Comparison of ENCODE assay signal across 8 mouse cellular contexts in the genomic region with DNA sequence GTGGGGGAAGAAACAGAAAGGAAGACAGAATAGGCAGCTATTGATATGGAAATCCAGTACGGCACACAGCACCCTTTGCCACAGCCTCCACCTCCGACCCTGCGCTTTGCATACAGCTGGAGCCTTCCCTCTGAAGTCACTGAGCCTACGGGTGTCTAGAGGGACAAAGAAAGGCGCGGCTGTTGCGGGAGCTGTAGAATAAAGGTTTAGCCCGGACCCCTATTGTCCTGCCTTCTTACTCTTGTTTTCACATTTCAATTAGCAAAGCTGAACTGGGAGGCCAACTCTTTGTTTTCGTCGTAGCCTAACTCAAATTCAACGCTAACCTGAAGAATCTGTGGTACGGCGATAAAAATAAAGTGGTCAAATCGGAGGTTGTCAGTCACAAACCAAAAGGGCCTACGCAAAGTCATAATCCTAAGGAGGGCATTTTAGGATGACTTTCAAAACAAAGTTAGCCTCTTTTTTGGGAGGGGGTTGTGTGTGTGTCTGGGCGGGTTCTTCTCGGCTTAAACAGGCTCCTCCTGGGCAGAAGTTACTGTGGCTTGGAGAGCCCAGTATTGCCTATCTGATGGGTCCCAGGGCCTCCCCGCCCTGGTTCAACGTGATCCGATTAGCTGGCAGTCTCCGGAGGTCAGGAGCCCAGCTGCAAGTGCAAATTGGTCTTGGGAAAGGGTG. TPM values are rescaled to one million over a fixed set of nuclear protein-coding genes. Genes with fewer than 3 reads are reported as not detected.
DNase-seq lines count a peak whose midpoint lies in the region; ATAC-seq lines count a peak whose summit lies in the region.

No protein-coding gene starts in this region.

- peak; percentile 89 for ATAC-seq in megakaryocyte-erythroid progenitor cell, adult 5-6 weeks (replicated peaks; ENCODE audit: low FRiP score, low TSS enrichment, poor library complexity, severe bottlenecking)

- intact Hi-C loops in left cerebral cortex, postnatal 14 days (cut with DNase I) = loop anchor here (10.0 kb wide), 1 partner anchor 335 kb away; no protein-coding TSS in a partner anchor

- DNase-seq in MN1 (ENCODE audit: low spot score) = peak; percentile 92
- DNase-seq in embryo, embryonic 10.5 days (ENCODE audit: low spot score) = peak; percentile 89
- DNase-seq in heart, postnatal 4 days = peak; percentile 22
- peak; percentile 17 for DNase-seq in yolk sac, embryonic 10.5 days (ENCODE audit: low spot score)
- no peak for DNase-seq in left cerebral cortex, postnatal 14 days (ENCODE audit: low spot score in 2 of 2)
- DNase-seq in urinary bladder, postnatal 14 days (ENCODE audit: low spot score) = no peak
- no peak for DNase-seq in T-cell, adult 2 months (ENCODE audit: low spot score)

RNA-seq across cellular contexts. Expression of gene Mtcl1, which starts 30.4 kb away (rescaled TPM):
- total RNA-seq in heart, postnatal 4 days (2021) = 1 to 10 TPM; 4.9 to 5.4 TPM
- not detected in 2 replicates for total RNA-seq in megakaryocyte-erythroid progenitor cell, adult 5-6 weeks (2014; fragmentation: Nextera tagmentation)
- not detected in 2 replicates for total RNA-seq in megakaryocyte-erythroid progenitor cell, adult 5-6 weeks (2017)
- 10 to 100 TPM; 62.7 to 87.2 TPM for total RNA-seq in left cerebral cortex, postnatal 14 days (2021)

RNA-seq across cellular contexts. Expression of gene Rab12, which starts 39.6 kb away (rescaled TPM):
- total RNA-seq in heart, postnatal 4 days (2021) = 100 to 1,000 TPM; 113 to 114 TPM
- 15.3 and 24.4 TPM in 2 replicates for total RNA-seq in megakaryocyte-erythroid progenitor cell, adult 5-6 weeks (2014; fragmentation: Nextera tagmentation)
- total RNA-seq in megakaryocyte-erythroid progenitor cell, adult 5-6 weeks (2017) = 21.4 and 22.4 TPM in 2 replicates
- total RNA-seq in left cerebral cortex, postnatal 14 days (2021) = 100 to 1,000 TPM; 135 to 144 TPM

Comparison
In these comparisons a context has a peak if more than half of its experiments do, and no peak if none do; other contexts are left out.
1. DNase-seq: peak in MN1 (single experiment), embryo, embryonic 10.5 days (single experiment), heart, postnatal 4 days (single experiment) and yolk sac, embryonic 10.5 days (single experiment); none in left cerebral cortex, postnatal 14 days (0 of 2), urinary bladder, postnatal 14 days (single experiment) and T-cell, adult 2 months (single experiment).
2. RNA of gene Mtcl1, which starts 30.4 kb away (total RNA-seq): 62.7 to 87.2 TPM in left cerebral cortex, postnatal 14 days; 4.9 to 5.4 TPM in heart, postnatal 4 days and not detected in megakaryocyte-erythroid progenitor cell, adult 5-6 weeks; every median in the first group is over 10 times any median in the second.
3. RNA of gene Rab12, which starts 39.6 kb away (total RNA-seq): 135 to 144 TPM in left cerebral cortex, postnatal 14 days and 113 to 114 TPM in heart, postnatal 4 days; 15.3 to 24.4 TPM in megakaryocyte-erythroid progenitor cell, adult 5-6 weeks; every median in the first group is over 4 times any median in the second.